Mouse (Mus musculus) hindbrain, embryonic 14.5 days (tissue): ENCODE data around the gene Adcy2. TPM values are rescaled to one million over a fixed set of nuclear protein-coding genes. Genes with fewer than 3 reads are reported as not detected.

Experiments
- ATAC-seq: fragments of 200-750 bp; cut with Nextera tagmentation; 2 replicates; pipeline ENCODE4 v1.8.0; 2017; ENCODE audit warnings: moderate number of reproducible peaks, mild to moderate bottlenecking, moderate TSS enrichment, moderate library complexity; ENCODE audit not compliant: low FRiP score
- DNase-seq: peaks from one replicate; pipeline ENCODE4 v3.0.0-alpha.2; 2015; ENCODE audit warnings: low spot score
- H3K27ac ChIP-seq: fragments of 300-500 bp; sonication (generic); 2 replicates; pipeline ENCODE4 v1.5.1; 2014; ENCODE audit warnings: mild to moderate bottlenecking, moderate library complexity
- H3K27me3 ChIP-seq: fragments of 300-500 bp; sonication (generic); 2 replicates; pipeline ENCODE4 v1.6.1; 2014; ENCODE audit warnings: mild to moderate bottlenecking, low read length, mixed read lengths; ENCODE audit not compliant: control insufficient read depth, insufficient read depth
- H3K36me3 ChIP-seq: fragments of 300-500 bp; sonication (generic); replicated peaks from 2 replicates; pipeline ENCODE4 v1.6.1; 2014; ENCODE audit not compliant: control insufficient read depth, insufficient read depth
- H3K4me1 ChIP-seq: fragments of 300-500 bp; sonication (generic); replicated peaks from 2 replicates; pipeline ENCODE4 v1.6.1; 2014; ENCODE audit warnings: antibody characterized with exemption, low read length, mixed read lengths; ENCODE audit not compliant: control insufficient read depth, insufficient read depth
- H3K4me2 ChIP-seq: fragments of 300-500 bp; sonication (generic); replicated peaks from 2 replicates; pipeline ENCODE4 v1.6.1; 2014; ENCODE audit warnings: mild to moderate bottlenecking, moderate library complexity
- H3K4me3 ChIP-seq: fragments of 300-500 bp; sonication (generic); replicated peaks from 2 replicates; pipeline ENCODE4 v1.5.1; 2014; ENCODE audit warnings: mild to moderate bottlenecking, low read length
- H3K9ac ChIP-seq: fragments of 300-500 bp; sonication (generic); 2 replicates; pipeline ENCODE4 v1.6.1; 2014
- H3K9me3 ChIP-seq: fragments of 300-500 bp; sonication (generic); 2 replicates; pipeline ENCODE4 v1.6.1; 2016; ENCODE audit warnings: low read length; ENCODE audit not compliant: control insufficient read depth
- WGBS: fragments of 180-500 bp; shearing (Covaris S2); extraction: QIAGEN DNeasy Blood & Tissue Kit; methylation state at CpG from one replicate; pipeline ENCODE4 v1.1.7; 2014; 5-methylcytosine and 5-hydroxymethylcytosine counted together
- polyA plus RNA-seq: library from polyadenylated mRNA; unstranded; fragments of >200 nt; fragmentation: Nextera tagmentation; extraction: Ambion mirVana; gene quantifications from 2 replicates; pipeline ENCODE4 v1.2.1, GENCODE M21; 2014

Adcy2 gene
- polyA plus RNA-seq, 1 experiment from 2014 or later = 15.7 TPM

DNA sequence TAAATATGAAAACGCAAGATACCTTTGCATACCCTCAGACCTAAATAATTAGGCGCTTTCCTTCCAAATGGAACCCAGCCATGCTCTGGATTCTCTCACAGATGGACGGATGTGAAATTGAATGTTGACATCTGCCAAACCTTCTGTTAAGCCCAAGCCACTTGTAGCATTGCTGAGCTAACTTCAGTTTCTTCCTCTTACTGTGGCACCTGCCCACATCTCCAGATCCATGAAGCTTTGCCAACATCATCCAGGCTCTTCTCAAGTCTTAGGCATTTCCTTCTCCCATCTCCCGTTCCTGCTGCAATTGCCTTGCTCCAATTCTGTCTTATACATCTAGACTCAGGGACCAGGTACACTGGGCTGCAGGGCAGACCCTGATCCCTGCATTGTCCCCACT, 6.8 kb upstream of the Adcy2 start:
- Histone ChIP-seq H3K4me2 (no peak overlapping the region), H3K9me3 (no peaks in the 10 kb centered on the region), H3K36me3 (no peaks in the 10 kb centered on the region), H3K4me3 (no peak overlapping the region), H3K4me1 (no peaks in the 10 kb centered on the region), H3K9ac (no peak overlapping the region), H3K27ac (no peak overlapping the region), H3K27me3 (no peaks in the 10 kb centered on the region)
- no peak for DNase-seq
- no peak for ATAC-seq
- WGBS = 79% methylated on average over 4 of the region's 4 CpGs

DNA sequence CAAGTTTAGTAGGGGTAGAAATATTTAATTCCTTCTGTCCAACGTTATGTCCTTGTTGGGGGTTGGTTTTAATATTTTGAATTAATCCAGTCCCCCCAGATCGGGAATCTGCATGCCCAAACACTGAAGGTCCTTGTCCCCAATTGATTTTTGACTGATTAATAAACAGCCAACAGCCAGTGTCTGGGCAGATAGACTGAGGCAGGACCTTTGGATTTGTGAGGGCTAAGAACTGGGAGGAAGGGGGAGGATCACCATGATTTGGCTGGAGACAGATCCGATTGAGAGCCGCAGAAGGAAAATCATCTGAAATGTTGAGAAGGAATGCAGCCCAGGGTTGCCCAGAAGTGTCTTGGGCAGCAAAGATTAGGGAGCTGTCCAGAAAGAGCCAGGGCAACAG, 5.1 kb upstream of the Adcy2 start:
- no peak overlapping the region for H3K4me3 ChIP-seq
- ATAC-seq (no peak), DNase-seq (no peak)
- no peak overlapping the region for H3K27ac ChIP-seq
- WGBS = 74% methylated on average over 4 of the region's 4 CpGs
- H3K36me3 ChIP-seq = no peaks in the 10 kb centered on the region
- no peak overlapping the region for H3K9ac ChIP-seq
- peaks cover 4% of the 10 kb centered on the region; the same call in 1 of the 2 replicates for H3K4me1 ChIP-seq
- H3K9me3 ChIP-seq = no peaks in the 10 kb centered on the region
- H3K27me3 ChIP-seq = 0 out of 2 replicates have a peak, but pooled peaks cover 3% of the 10 kb centered on the region
- H3K4me2 ChIP-seq = no peak overlapping the region

DNA sequence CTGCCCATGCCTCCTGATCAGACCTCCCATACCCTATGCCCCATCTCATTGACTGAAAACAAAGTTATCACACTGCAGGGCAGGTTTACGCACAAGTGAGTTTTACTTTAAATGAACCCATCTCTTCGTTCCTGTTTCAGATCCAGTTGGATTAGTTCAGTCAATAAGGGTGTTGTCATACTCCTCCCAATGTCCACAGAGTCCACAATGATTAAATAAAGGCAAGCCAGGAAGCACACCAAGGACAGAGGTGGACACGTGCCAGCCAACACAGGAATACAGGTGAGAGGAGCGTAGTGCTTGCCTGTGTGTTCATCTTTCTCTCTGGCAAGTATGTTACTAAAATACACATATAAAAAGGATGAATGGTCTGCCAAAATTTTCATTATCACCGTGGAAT, 3.3 kb upstream of the Adcy2 start:
- no peak overlapping the region for H3K4me3 ChIP-seq
- no peaks in the 10 kb centered on the region for H3K9me3 ChIP-seq
- 72% methylated on average over 5 of the region's 5 CpGs for WGBS
- no peak overlapping the region for H3K9ac ChIP-seq
- H3K36me3 ChIP-seq = no peaks in the 10 kb centered on the region
- ATAC-seq = no peak
- no peak overlapping the region for H3K4me2 ChIP-seq
- DNase-seq = no peak
- peaks cover 4% of the 10 kb centered on the region; the same call in 1 of the 2 replicates for H3K4me1 ChIP-seq
- H3K27ac ChIP-seq = no peak overlapping the region
- H3K27me3 ChIP-seq = 0 out of 2 replicates have a peak, but pooled peaks cover 3% of the 10 kb centered on the region

- DNase-seq = peak; percentile 84
- ATAC-seq = 0 out of 2 replicates have a peak, but pooled peaks have one; percentile 4
- H3K4me1 ChIP-seq = peaks cover 4% of the 10 kb centered on the region; the same call in 1 of the 2 replicates
- no peak overlapping the region for H3K4me3 ChIP-seq
- H3K9me3 ChIP-seq = no peaks in the 10 kb centered on the region
- no peak overlapping the region for H3K4me2 ChIP-seq
- no peak overlapping the region for H3K9ac ChIP-seq
- 0 out of 2 replicates have a peak, but pooled peaks cover 3% of the 10 kb centered on the region for H3K27me3 ChIP-seq
- 24% methylated on average over 4 of the region's 4 CpGs for WGBS
- H3K36me3 ChIP-seq = no peaks in the 10 kb centered on the region
- no peak overlapping the region for H3K27ac ChIP-seq
Observed at GRCm38 (mm10) chr13:69002173-69002572, 2.8 kb upstream of the Adcy2 start.

GRCm38 (mm10) chr13:68999826-69000225, 485 bp upstream of the Adcy2 start:
- Histone ChIP-seq H3K9me3 (no peaks in the 10 kb centered on the region), H3K4me1 (peaks cover 4% of the 10 kb centered on the region; the same call in 1 of the 2 replicates), H3K36me3 (no peaks in the 10 kb centered on the region), H3K27me3 (0 out of 2 replicates have a peak, but pooled peaks cover 3% of the 10 kb centered on the region), H3K9ac (peak overlapping the region; percentile 66), H3K4me3 (peak overlapping the region; percentile 59), H3K4me2 (peak overlapping the region; percentile 81), H3K27ac (peak overlapping the region; percentile 22; the same call in 1 of the 2 replicates)
- no peak for DNase-seq
- 44% methylated on average over 5 of the region's 5 CpGs for WGBS
- no peak for ATAC-seq

DNA sequence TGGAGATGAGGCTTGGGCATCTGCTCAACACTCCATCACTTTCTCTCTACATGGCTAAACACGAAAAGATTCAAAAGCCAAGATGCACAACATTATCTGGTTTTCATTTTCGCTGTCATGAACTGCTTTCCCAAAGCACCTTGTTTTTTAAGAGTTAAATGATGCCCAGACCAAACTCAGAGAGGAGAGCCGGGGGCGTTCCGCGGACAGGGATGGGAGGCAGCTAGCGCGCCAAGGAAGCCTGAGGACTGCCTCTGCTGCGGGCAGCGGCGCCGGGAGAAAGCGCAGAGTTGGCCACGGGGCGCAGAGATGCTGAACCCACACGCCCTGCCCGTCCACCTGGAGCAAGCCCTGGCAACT, 803 bp downstream of the Adcy2 start:
- DNase-seq (peak; percentile 33), ATAC-seq (no peak)
- Histone ChIP-seq H3K9me3 (no peaks in the 10 kb centered on the region), H3K4me1 (peaks cover 4% of the 10 kb centered on the region; the same call in 1 of the 2 replicates), H3K36me3 (no peaks in the 10 kb centered on the region), H3K4me3 (peak overlapping the region; percentile 59), H3K27me3 (0 out of 2 replicates have a peak, but pooled peaks cover 3% of the 10 kb centered on the region), H3K9ac (peak overlapping the region; percentile 66), H3K27ac (peak overlapping the region; percentile 23; the same call in 1 of the 2 replicates), H3K4me2 (peak overlapping the region; percentile 81)
- WGBS = 2% methylated on average over 17 of the region's 17 CpGs

GRCm38 (mm10) chr13:68997821-68998551, 1.4 kb downstream of the Adcy2 start:
- peaks cover 4% of the 10 kb centered on the region; the same call in 1 of the 2 replicates for H3K4me1 ChIP-seq
- 11% methylated on average over 22 of the region's 22 CpGs for WGBS
- peak overlapping the region; percentile 81 for H3K4me2 ChIP-seq
- H3K27me3 ChIP-seq = 0 out of 2 replicates have a peak, but pooled peaks cover 3% of the 10 kb centered on the region
- no peak overlapping the region for H3K27ac ChIP-seq
- H3K4me3 ChIP-seq = peak overlapping the region; percentile 59
- no peaks in the 10 kb centered on the region for H3K36me3 ChIP-seq
- H3K9me3 ChIP-seq = no peaks in the 10 kb centered on the region
- H3K9ac ChIP-seq = peak overlapping the region; percentile 66; the same call in 1 of the 2 replicates
- ATAC-seq = no peak
- peak; percentile 41 for DNase-seq

GRCm38 (mm10) chr13:68997386-68997785, 2.0 kb downstream of the Adcy2 start:
- Histone ChIP-seq H3K36me3 (no peaks in the 10 kb centered on the region), H3K4me2 (peak overlapping the region; percentile 81), H3K4me1 (peaks cover 4% of the 10 kb centered on the region; the same call in 1 of the 2 replicates), H3K9me3 (no peaks in the 10 kb centered on the region), H3K4me3 (peak overlapping the region; percentile 59), H3K27me3 (0 out of 2 replicates have a peak, but pooled peaks cover 3% of the 10 kb centered on the region), H3K9ac (no peak overlapping the region), H3K27ac (no peak overlapping the region)
- 38% methylated on average over 10 of the region's 10 CpGs for WGBS
- no peak for ATAC-seq
- DNase-seq = no peak

GRCm38 (mm10) chr13:68996661-68997060, 2.7 kb downstream of the Adcy2 start:
- Histone ChIP-seq H3K4me3 (no peak overlapping the region), H3K36me3 (no peaks in the 10 kb centered on the region), H3K27ac (no peak overlapping the region), H3K9me3 (no peaks in the 10 kb centered on the region), H3K9ac (no peak overlapping the region), H3K4me1 (peaks cover 4% of the 10 kb centered on the region; the same call in 1 of the 2 replicates), H3K4me2 (no peak overlapping the region), H3K27me3 (0 out of 2 replicates have a peak, but pooled peaks cover 3% of the 10 kb centered on the region)
- no peak for DNase-seq
- WGBS = 48% methylated on average over 3 of the region's 3 CpGs
- ATAC-seq = no peak
